Mouse (Mus musculus): ENCODE measurements around the gene Srpx. TPM values are rescaled to one million over a fixed set of nuclear protein-coding genes. Genes with fewer than 3 reads are reported as not detected.

Gene Srpx
- total and polyA plus RNA-seq, 3 experiments: 2.7 to 5.2 (median 4.2) TPM

GRCm38 (mm10) chrX:10102739-10103138, 14.8 kb downstream of the Srpx start:
- H3K79me2 ChIP-seq (replicated peaks; ENCODE audit: control insufficient read depth, insufficient read depth, low read length): no peaks in the 10 kb centered on the region
- intact Hi-C loops (cut with DNase I): no loop called here
- H3K4me3 ChIP-seq: no peak overlapping the region
- 72% methylated on average over 1 of the region's 1 CpGs for WGBS
- no peaks in the 10 kb centered on the region for H3K4me1 ChIP-seq (ENCODE audit: control insufficient read depth, insufficient read depth, low read length)
- H3K36me3 ChIP-seq (ENCODE audit: control insufficient read depth, insufficient read depth, low read length): no peaks in the 10 kb centered on the region
- H3K27ac ChIP-seq: no peak overlapping the region
- H3K27me3 ChIP-seq (ENCODE audit: control insufficient read depth, insufficient read depth, low read length): no peaks in the 10 kb centered on the region
- DNase-seq: no peak
- TF ChIP-seq CTCF (IDR thresholded peaks at IDR 0.05): no peak
- no peak for TF ChIP-seq EP300 (IDR thresholded peaks at IDR 0.05; ENCODE audit: insufficient read depth, low read depth, low read length)
- no peak for TF ChIP-seq POLR2A (IDR thresholded peaks at IDR 0.05; ENCODE audit: insufficient read depth, low read depth, low read length)
- H3K9ac ChIP-seq (ENCODE audit: low read depth, low read length): no peak overlapping the region

- Histone ChIP-seq H3K9ac (ENCODE audit: low read depth, low read length) (no peak overlapping the region), H3K27me3 (ENCODE audit: control insufficient read depth, insufficient read depth, low read length) (no peaks in the 10 kb centered on the region), H3K4me3 (no peak overlapping the region), H3K27ac (no peak overlapping the region), H3K4me1 (ENCODE audit: control insufficient read depth, insufficient read depth, low read length) (no peaks in the 10 kb centered on the region), H3K79me2 (replicated peaks; ENCODE audit: control insufficient read depth, insufficient read depth, low read length) (no peaks in the 10 kb centered on the region), H3K36me3 (ENCODE audit: control insufficient read depth, insufficient read depth, low read length) (no peaks in the 10 kb centered on the region)
- 72% methylated on average over 3 of the region's 3 CpGs for WGBS
- TF ChIP-seq EP300 (IDR thresholded peaks at IDR 0.05; ENCODE audit: insufficient read depth, low read depth, low read length): no peak
- no peak for TF ChIP-seq CTCF (IDR thresholded peaks at IDR 0.05)
- no peak for TF ChIP-seq POLR2A (IDR thresholded peaks at IDR 0.05; ENCODE audit: insufficient read depth, low read depth, low read length)
- intact Hi-C loops (cut with DNase I): no loop called here
- DNase-seq: no peak
These were observed 21.7 kb downstream of the Srpx start for GRCm38 (mm10) chrX:10095797-10096196.

- intact Hi-C loops (cut with DNase I): no loop called here
- no peak for DNase-seq
These were observed 37.1 kb downstream of the Srpx start for GRCm38 (mm10) chrX:10080385-10080784.

GRCm38 (mm10) chrX:10079981-10080380, 37.5 kb downstream of the Srpx start:
- no peaks in the 10 kb centered on the region for H3K79me2 ChIP-seq (replicated peaks; ENCODE audit: control insufficient read depth, insufficient read depth, low read length)
- no peak for DNase-seq
- intact Hi-C loops (cut with DNase I): no loop called here
- WGBS: 77% methylated on average over 1 of the region's 1 CpGs
- no peaks in the 10 kb centered on the region for H3K4me1 ChIP-seq (ENCODE audit: control insufficient read depth, insufficient read depth, low read length)
- no peaks in the 10 kb centered on the region for H3K36me3 ChIP-seq (ENCODE audit: control insufficient read depth, insufficient read depth, low read length)
- H3K27me3 ChIP-seq (ENCODE audit: control insufficient read depth, insufficient read depth, low read length): no peaks in the 10 kb centered on the region
- H3K4me3 ChIP-seq: no peak overlapping the region
- no peak overlapping the region for H3K27ac ChIP-seq
- H3K9ac ChIP-seq (ENCODE audit: low read depth, low read length): no peak overlapping the region
- TF ChIP-seq EP300 (IDR thresholded peaks at IDR 0.05; ENCODE audit: insufficient read depth, low read depth, low read length): no peak
- no peak for TF ChIP-seq CTCF (IDR thresholded peaks at IDR 0.05)
- TF ChIP-seq POLR2A (IDR thresholded peaks at IDR 0.05; ENCODE audit: insufficient read depth, low read depth, low read length): no peak

More at GRCm38 (mm10) chrX:10080385-10080784, 37.1 kb downstream of the Srpx start:
- no peak overlapping the region for H3K9ac ChIP-seq (ENCODE audit: low read depth, low read length)
- H3K79me2 ChIP-seq (replicated peaks; ENCODE audit: control insufficient read depth, insufficient read depth, low read length): no peaks in the 10 kb centered on the region
- TF ChIP-seq CTCF (IDR thresholded peaks at IDR 0.05): no peak
- no peak for TF ChIP-seq POLR2A (IDR thresholded peaks at IDR 0.05; ENCODE audit: insufficient read depth, low read depth, low read length)
- no peak for TF ChIP-seq EP300 (IDR thresholded peaks at IDR 0.05; ENCODE audit: insufficient read depth, low read depth, low read length)
- H3K27me3 ChIP-seq (ENCODE audit: control insufficient read depth, insufficient read depth, low read length): no peaks in the 10 kb centered on the region
- H3K4me3 ChIP-seq: no peak overlapping the region
- no peaks in the 10 kb centered on the region for H3K36me3 ChIP-seq (ENCODE audit: control insufficient read depth, insufficient read depth, low read length)
- no peak overlapping the region for H3K27ac ChIP-seq
- 77% methylated on average over 3 of the region's 3 CpGs for WGBS
- H3K4me1 ChIP-seq (ENCODE audit: control insufficient read depth, insufficient read depth, low read length): no peaks in the 10 kb centered on the region

GRCm38 (mm10) chrX:10073966-10074365, 43.5 kb downstream of the Srpx start:
- Histone ChIP-seq H3K79me2 (replicated peaks; ENCODE audit: control insufficient read depth, insufficient read depth, low read length) (no peaks in the 10 kb centered on the region), H3K27me3 (ENCODE audit: control insufficient read depth, insufficient read depth, low read length) (no peaks in the 10 kb centered on the region), H3K4me1 (ENCODE audit: control insufficient read depth, insufficient read depth, low read length) (no peaks in the 10 kb centered on the region), H3K9ac (ENCODE audit: low read depth, low read length) (no peak overlapping the region), H3K36me3 (ENCODE audit: control insufficient read depth, insufficient read depth, low read length) (no peaks in the 10 kb centered on the region), H3K4me3 (no peak overlapping the region), H3K27ac (no peak overlapping the region)
- no peak for DNase-seq
- 60% methylated on average over 3 of the region's 3 CpGs for WGBS
- TF ChIP-seq POLR2A (IDR thresholded peaks at IDR 0.05; ENCODE audit: insufficient read depth, low read depth, low read length): no peak
- no peak for TF ChIP-seq EP300 (IDR thresholded peaks at IDR 0.05; ENCODE audit: insufficient read depth, low read depth, low read length)
- no peak for TF ChIP-seq CTCF (IDR thresholded peaks at IDR 0.05)
- intact Hi-C loops (cut with DNase I): no loop called here

- Histone ChIP-seq H3K4me3 (no peak overlapping the region), H3K36me3 (ENCODE audit: control insufficient read depth, insufficient read depth, low read length) (no peaks in the 10 kb centered on the region), H3K9ac (ENCODE audit: low read depth, low read length) (no peak overlapping the region), H3K27me3 (ENCODE audit: control insufficient read depth, insufficient read depth, low read length) (no peaks in the 10 kb centered on the region), H3K4me1 (ENCODE audit: control insufficient read depth, insufficient read depth, low read length) (no peaks in the 10 kb centered on the region), H3K27ac (no peak overlapping the region), H3K79me2 (replicated peaks; ENCODE audit: control insufficient read depth, insufficient read depth, low read length) (no peaks in the 10 kb centered on the region)
- intact Hi-C loops (cut with DNase I): no loop called here
- WGBS: 68% methylated on average over 2 of the region's 2 CpGs
- no peak for DNase-seq
- TF ChIP-seq POLR2A (IDR thresholded peaks at IDR 0.05; ENCODE audit: insufficient read depth, low read depth, low read length) (no peak), EP300 (IDR thresholded peaks at IDR 0.05; ENCODE audit: insufficient read depth, low read depth, low read length) (no peak), CTCF (IDR thresholded peaks at IDR 0.05) (no peak)
These were observed 46.0 kb downstream of the Srpx start for GRCm38 (mm10) chrX:10071529-10071928.
